Mouse (Mus musculus) midbrain, embryonic 14.5 days (tissue): Measurements from ENCODE around the gene 1700014D04Rik. TPM values are rescaled to one million over a fixed set of nuclear protein-coding genes. Genes with fewer than 3 reads are reported as not detected.
"Not testable (repeated sequence)": the region's sequence is repeated elsewhere in the genome, so short reads cannot be mapped to it uniquely, and the experiment has no call there.

ENCODE experiments used
- ATAC-seq: fragments of 200-750 bp; cut with Nextera tagmentation; 2 replicates; pipeline ENCODE4 v1.8.0; 2017; ENCODE audit warnings: moderate number of reproducible peaks, moderate library complexity; ENCODE audit not compliant: low FRiP score, low TSS enrichment
- DNase-seq: peaks from one replicate; pipeline ENCODE4 v3.0.0-alpha.2; 2015
- H3K27ac ChIP-seq: fragments of 300-500 bp; sonication (generic); replicated peaks from 2 replicates; pipeline ENCODE4 v1.5.1; 2014; ENCODE audit warnings: mild to moderate bottlenecking, low read depth, low read length, moderate library complexity
- H3K27me3 ChIP-seq: fragments of 300-500 bp; sonication (generic); 2 replicates; pipeline ENCODE4 v1.6.1; 2014; ENCODE audit warnings: low read length, control low read depth, mixed read lengths; ENCODE audit not compliant: control insufficient read depth, insufficient read depth
- H3K36me3 ChIP-seq: fragments of 300-500 bp; sonication (generic); 2 replicates; pipeline ENCODE4 v1.6.1; 2014; ENCODE audit warnings: low read length, control low read depth; ENCODE audit not compliant: control insufficient read depth, insufficient read depth
- H3K4me1 ChIP-seq: fragments of 300-500 bp; sonication (generic); 2 replicates; pipeline ENCODE4 v1.6.1; 2014; ENCODE audit warnings: mild to moderate bottlenecking, antibody characterized with exemption, low read length, control low read depth; ENCODE audit not compliant: control insufficient read depth, insufficient read depth
- H3K4me2 ChIP-seq: fragments of 300-500 bp; sonication (generic); 2 replicates; pipeline ENCODE4 v1.6.1; 2014; ENCODE audit warnings: mild to moderate bottlenecking, low read length, moderate library complexity
- H3K4me3 ChIP-seq: fragments of 300-500 bp; sonication (generic); replicated peaks from 2 replicates; pipeline ENCODE4 v1.5.1; 2014; ENCODE audit warnings: low read depth, low read length
- H3K9ac ChIP-seq: fragments of 300-500 bp; sonication (generic); replicated peaks from 2 replicates; pipeline ENCODE4 v1.6.1; 2014; ENCODE audit warnings: mild to moderate bottlenecking, low read length, moderate library complexity
- H3K9me3 ChIP-seq: fragments of 300-500 bp; sonication (generic); 2 replicates; pipeline ENCODE4 v1.6.1; 2016; ENCODE audit warnings: low read length, control low read depth, mixed read lengths; ENCODE audit not compliant: control insufficient read depth
- WGBS: fragments of 180-500 bp; shearing (Covaris S2); extraction: QIAGEN DNeasy Blood & Tissue Kit; methylation state at CpG from one replicate; pipeline ENCODE4 v1.1.7; 2014; 5-methylcytosine and 5-hydroxymethylcytosine counted together
- polyA plus RNA-seq: library from polyadenylated mRNA; unstranded; fragments of >200 nt; fragmentation: Nextera tagmentation; extraction: Ambion mirVana; gene quantifications from 2 replicates; pipeline ENCODE4 v1.2.1, GENCODE M21; 2014

1700014D04Rik gene
- polyA plus RNA-seq, 1 experiment from 2014 or later = 0.30 TPM

GRCm38 (mm10) chr13:59728378-59729093, 18.0 kb downstream of the 1700014D04Rik start:
- H3K27ac ChIP-seq = no peak overlapping the region
- H3K27me3 ChIP-seq = no peaks in the 10 kb centered on the region
- H3K4me1 ChIP-seq = no peaks in the 10 kb centered on the region
- H3K9ac ChIP-seq = no peak overlapping the region
- peak; percentile 93 for DNase-seq
- no peak overlapping the region for H3K4me3 ChIP-seq
- no peaks in the 10 kb centered on the region for H3K9me3 ChIP-seq
- H3K36me3 ChIP-seq = no peaks in the 10 kb centered on the region
- peak; percentile 80 for ATAC-seq
- WGBS = 28% methylated on average over 7 of the region's 7 CpGs
- H3K4me2 ChIP-seq = no peak overlapping the region

DNA sequence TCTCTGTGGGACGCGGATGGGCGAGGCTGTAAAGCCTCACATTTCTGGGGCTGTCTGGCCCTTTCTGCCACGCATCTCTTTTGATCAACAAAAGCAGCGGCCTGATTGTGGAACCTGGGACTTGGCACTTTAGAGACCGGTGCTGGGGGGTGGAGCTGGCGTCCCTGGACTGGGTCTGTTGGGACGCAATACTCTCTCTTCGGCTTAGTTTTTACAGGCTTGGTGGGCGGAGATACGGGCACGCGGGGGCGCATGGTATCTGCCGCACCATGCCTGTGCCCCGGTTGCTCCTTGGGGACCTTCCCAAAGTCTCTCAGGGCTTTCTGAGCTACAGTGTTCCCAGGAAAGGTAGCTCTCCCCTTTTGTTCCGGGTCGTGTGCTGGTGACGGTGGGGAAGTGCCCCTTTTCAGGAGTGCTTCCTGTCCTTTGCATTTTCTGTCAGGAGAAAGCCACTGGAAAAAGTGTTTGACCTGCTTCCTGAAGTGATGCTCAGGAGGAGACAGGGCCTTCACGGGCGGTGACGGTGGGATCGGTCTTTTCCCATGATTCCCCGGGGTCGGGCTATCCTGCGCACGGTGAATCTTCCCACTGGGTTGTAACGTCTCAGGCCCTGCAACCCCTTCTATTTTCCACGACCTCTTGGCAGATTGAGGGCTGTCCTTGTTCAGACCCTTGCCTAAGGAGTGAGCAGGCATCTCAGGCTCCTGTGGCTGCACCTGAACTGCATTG, 20.2 kb downstream of the 1700014D04Rik start:
- DNase-seq (no peak), ATAC-seq (no peak)
- 34% methylated on average over 29 of the region's 29 CpGs for WGBS
- no peaks in the 10 kb centered on the region for H3K27me3 ChIP-seq
- H3K9me3 ChIP-seq = no peaks in the 10 kb centered on the region
- peak overlapping the region; percentile 41 for H3K4me2 ChIP-seq
- no peaks in the 10 kb centered on the region for H3K36me3 ChIP-seq
- H3K9ac ChIP-seq = no peak overlapping the region
- H3K4me3 ChIP-seq = no peak overlapping the region; the same call in 1 of the 2 replicates
- H3K4me1 ChIP-seq = no peaks in the 10 kb centered on the region
- no peak overlapping the region for H3K27ac ChIP-seq

DNA sequence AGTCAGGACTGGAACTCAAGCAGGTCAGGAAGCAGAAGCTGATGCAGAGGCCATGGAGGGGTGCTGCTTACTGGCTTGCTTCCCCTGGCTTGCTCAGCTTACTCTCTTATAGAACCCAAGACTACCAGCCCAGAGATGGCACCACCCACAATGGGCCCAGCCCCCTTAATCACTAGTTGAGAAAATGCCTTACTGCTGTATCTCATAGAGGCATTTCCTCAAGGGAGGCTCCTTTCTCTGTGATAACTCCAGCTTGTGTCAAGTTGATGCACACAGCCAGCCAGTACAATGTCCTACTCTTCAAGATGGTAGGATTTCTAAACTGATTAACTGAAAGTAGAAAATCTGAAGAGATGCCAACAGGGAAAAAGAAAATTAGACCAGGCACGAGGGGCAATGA, 24.5 kb downstream of the 1700014D04Rik start:
- not testable (repeated sequence) for H3K4me1 ChIP-seq, H3K4me2 ChIP-seq, H3K9ac ChIP-seq, H3K27me3 ChIP-seq, DNase-seq, H3K36me3 ChIP-seq, ATAC-seq, H3K4me3 ChIP-seq, H3K27ac ChIP-seq, H3K9me3 ChIP-seq
- 79% methylated on average over 1 of the region's 1 CpGs for WGBS

DNA sequence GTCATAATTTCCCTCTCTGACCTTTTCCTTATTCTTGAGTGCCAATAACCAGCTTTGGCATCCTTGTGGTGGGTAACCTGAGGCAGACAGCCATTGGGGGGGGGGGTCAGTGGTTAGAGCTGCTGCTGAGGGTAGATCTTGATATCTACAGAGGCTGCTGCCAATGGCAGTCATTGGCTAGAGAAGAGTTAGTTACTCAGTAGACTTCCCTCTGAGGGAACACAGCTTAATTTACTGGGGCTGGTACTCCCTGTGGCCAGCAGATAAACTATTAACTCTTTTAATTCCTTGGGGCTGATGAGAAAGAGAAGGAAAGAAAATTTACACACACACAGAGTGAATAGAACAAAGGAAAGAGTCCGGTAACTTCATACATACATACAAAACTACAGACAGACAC, 27.1 kb downstream of the 1700014D04Rik start:
- H3K9me3 ChIP-seq = no peaks in the 10 kb centered on the region
- 100% methylated on average over 1 of the region's 1 CpGs for WGBS
- no peak overlapping the region for H3K4me3 ChIP-seq
- H3K27ac ChIP-seq = no peak overlapping the region
- H3K4me2 ChIP-seq = no peak overlapping the region
- H3K27me3 ChIP-seq = no peaks in the 10 kb centered on the region
- no peak overlapping the region for H3K9ac ChIP-seq
- H3K36me3 ChIP-seq = no peaks in the 10 kb centered on the region
- no peak for ATAC-seq
- no peaks in the 10 kb centered on the region for H3K4me1 ChIP-seq
- no peak for DNase-seq

GRCm38 (mm10) chr13:59718857-59719440, 27.6 kb downstream of the 1700014D04Rik start:
- 49% methylated on average over 6 of the region's 6 CpGs for WGBS
- H3K27ac ChIP-seq, H3K4me3 ChIP-seq, H3K4me2 ChIP-seq, H3K36me3 ChIP-seq, H3K9me3 ChIP-seq, ATAC-seq, H3K4me1 ChIP-seq, H3K9ac ChIP-seq, H3K27me3 ChIP-seq: not testable (repeated sequence)
- peak; percentile 8 for DNase-seq

DNA sequence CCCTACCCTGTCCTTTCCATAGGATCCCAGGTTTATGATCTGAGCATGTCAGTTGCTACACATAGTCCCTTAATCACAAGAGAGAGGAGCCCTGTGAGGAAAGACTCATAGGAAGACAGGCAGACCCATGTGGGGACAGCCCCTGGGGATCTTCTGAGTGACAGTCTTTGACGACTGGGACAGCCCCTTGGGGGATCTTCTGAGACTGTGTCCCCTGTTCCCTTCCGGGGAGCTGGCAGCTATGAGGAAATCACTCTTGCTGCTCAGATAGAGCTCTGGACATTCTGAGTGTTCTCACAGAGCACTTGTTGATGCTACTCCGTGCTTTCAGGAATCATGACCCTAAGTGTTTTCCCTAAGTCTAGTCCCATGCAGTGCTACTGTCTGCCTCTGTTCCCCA, 32.8 kb downstream of the 1700014D04Rik start:
- H3K27ac ChIP-seq = no peak overlapping the region
- DNase-seq (no peak), ATAC-seq (no peak)
- no peak overlapping the region for H3K9ac ChIP-seq
- no peaks in the 10 kb centered on the region for H3K9me3 ChIP-seq
- no peak overlapping the region for H3K4me2 ChIP-seq
- H3K4me1 ChIP-seq = no peaks in the 10 kb centered on the region
- no peaks in the 10 kb centered on the region for H3K36me3 ChIP-seq
- no peak overlapping the region for H3K4me3 ChIP-seq
- no peaks in the 10 kb centered on the region for H3K27me3 ChIP-seq
- 49% methylated on average over 3 of the region's 3 CpGs for WGBS

- H3K9ac ChIP-seq, H3K27me3 ChIP-seq, ATAC-seq, H3K36me3 ChIP-seq, H3K4me2 ChIP-seq, DNase-seq, H3K9me3 ChIP-seq, H3K27ac ChIP-seq, H3K4me3 ChIP-seq, H3K4me1 ChIP-seq: not testable (repeated sequence)
- 68% methylated on average over 3 of the region's 3 CpGs for WGBS
Observed at GRCm38 (mm10) chr13:59711984-59712383, 34.6 kb downstream of the 1700014D04Rik start, which contains the start of gene Spata31d1b. TSS of gene Spata31d1b (plus strand) at chr13:59712284.

GRCm38 (mm10) chr13:59710230-59710629, 36.3 kb downstream of the 1700014D04Rik start, which contains the start of gene Spata31d1a:
TSS of gene Spata31d1a (minus strand) at chr13:59710330.
- DNase-seq = no peak

More at GRCm38 (mm10) chr13:59710230-59710629, 36.3 kb downstream of the 1700014D04Rik start, which contains the start of gene Spata31d1a:
- Histone ChIP-seq H3K4me1 (no peaks in the 10 kb centered on the region), H3K36me3 (no peaks in the 10 kb centered on the region), H3K4me2 (no peak within 1 kb of the TSS), H3K27me3 (no peaks in the 10 kb centered on the region), H3K4me3 (no peak within 1 kb of the TSS), H3K27ac (no peak within 1 kb of the TSS), H3K9ac (no peak within 1 kb of the TSS), H3K9me3 (no peaks in the 10 kb centered on the region)
- no peak for ATAC-seq
- 91% methylated on average over 15 of the region's 15 CpGs for WGBS
